Mouse (Mus musculus) frontal cortex, postnatal 14 days (tissue): Measurements from ENCODE around the gene U90926.
"Not testable (repeated sequence)": the region's sequence is repeated elsewhere in the genome, so short reads cannot be mapped to it uniquely, and the experiment has no call there.

ENCODE experiments used
- DNase-seq, 2 experiments: peaks; one replicate each; pipeline ENCODE4 v3.0.0; 2022; ENCODE audit warnings: low spot score in 2 of 2

The U90926 gene

DNA sequence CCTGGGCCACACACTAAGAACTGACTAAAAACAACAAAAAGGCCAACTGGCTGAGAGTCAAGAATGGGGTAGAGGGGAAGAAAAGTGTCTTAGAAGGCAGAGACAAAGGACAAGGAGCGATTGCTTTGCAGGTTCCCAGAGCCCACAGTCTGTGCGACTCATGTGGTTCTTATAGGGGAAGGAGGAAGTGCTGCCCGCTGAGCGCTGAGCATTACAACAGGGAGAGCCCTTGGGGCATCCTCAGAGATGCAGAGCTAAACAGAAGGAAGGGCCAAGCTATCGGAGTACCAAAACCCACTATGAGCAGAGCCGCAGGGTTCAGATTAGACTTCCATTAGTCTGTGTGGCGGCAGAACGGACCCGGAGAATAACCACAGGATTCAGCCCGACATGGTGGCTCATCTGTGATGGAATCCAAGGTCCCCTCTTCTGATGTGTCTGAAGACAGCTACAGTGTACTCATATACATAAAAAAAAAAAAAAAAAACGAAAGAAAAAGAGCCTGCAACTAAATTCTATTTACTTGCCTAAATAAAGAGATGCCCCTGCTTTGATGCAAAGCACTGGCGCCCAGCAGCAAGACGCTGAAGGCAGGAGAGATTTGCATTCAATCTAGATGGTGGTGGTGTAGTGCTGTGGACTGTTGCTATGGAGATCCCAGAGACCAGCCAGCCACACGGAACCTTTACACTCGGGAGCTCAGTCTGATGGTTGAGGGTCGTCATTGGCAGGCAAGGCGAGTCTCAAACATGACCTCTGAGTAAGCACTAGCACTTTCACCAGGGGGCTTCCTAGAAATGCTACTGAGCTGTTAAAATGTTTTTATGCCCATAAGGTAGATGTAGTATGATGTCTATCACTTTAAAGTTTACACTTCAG is 3.9 kb upstream of the U90926 start:
- no peak for DNase-seq

DNA sequence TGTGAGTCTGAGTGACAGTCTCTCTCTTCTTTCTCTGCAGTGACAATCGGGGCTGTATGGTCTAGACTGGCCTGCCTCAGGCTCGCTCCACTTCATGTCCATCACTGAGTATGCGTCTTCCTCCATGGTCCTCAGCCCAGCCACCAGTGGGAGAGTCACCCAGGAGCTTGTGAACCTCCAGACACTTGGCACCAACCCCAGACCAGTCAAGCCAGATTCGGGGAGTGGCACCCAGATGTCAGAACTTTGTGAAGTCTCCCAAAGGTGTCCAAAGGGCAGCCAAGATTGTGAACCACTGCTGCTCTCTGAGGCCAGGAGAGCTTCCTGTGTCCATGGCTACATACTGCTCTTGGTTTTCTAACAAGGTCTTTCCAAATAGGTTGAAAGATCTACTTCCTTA is 3.0 kb downstream of the U90926 start:
- no peak for DNase-seq

DNA sequence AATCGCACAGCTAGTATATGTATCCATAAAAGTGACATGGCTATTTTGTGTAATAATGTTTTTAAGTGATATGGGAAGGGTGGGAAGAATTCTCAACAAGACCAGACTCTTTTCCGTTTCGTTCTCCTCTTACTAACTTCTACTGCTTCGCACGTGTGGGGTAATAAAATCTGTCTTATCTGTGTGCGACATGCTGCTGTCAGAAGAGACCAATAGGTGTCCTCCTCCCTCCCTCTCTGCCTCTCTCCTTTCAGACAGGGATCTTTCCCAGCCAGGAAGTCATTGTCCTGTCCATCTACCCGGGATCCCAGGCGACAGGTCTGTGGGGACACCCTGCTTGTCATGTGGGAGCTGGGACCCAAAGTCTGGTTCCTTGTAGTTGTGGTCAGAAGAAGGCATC is 5.0 kb downstream of the U90926 start:
- DNase-seq: no peak

DNA sequence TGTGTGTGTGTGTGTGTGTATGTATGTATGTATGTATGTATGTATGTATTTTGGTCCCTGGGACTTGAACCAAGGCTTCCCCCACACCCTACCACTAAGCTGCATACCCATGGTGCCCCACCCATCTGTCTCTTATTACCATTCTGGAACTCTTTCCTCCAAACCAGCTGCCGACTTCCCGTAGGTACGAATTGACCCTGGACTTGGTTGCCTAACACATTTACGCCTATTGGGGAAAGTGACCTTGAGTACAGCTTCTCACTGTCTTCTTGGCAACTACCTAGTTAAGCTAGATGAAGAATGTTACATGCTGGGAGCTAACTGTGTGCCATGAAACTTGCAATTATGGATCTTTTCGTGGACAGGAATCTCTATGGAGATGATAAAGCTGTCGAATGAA is 9.1 kb downstream of the U90926 start:
- no peak for DNase-seq

DNA sequence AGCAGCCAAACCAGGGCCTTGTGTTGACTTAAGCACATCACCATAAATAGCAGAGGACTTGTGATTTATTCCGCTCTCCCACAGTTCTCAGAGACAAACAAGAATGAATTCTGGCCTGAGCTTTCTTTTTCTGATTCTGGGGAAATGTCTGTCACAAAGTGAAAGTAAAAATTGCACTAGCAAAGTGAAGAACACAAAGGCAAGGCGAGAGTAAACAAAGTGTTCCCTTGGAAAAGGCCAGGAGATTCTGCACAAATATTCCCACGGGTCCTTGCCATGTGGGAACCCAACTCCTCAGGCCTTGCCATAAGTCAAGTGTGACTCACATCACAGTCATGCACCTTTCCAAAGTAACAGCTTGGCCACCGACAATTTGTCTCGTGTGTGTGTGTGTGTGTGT is 9.5 kb downstream of the U90926 start:
- DNase-seq: no peak

DNA sequence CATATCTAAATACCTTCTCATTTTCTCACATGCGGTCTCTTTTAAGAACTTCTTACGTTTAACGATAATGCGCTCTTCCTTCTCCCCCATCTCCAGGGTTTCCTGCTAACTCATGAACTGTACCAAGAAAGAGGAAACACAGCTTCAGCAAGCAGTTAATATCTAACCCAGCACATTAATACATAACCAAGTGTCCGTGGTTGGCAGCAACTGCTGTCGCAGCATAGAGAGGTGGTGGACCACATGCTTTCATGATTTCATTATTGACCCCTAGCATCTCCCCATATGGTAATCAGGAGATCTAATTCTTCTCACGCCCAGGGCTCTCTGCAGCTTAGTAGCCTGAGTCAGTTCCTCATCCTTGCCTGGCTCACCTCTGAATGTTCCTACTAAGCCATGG is 10.0 kb downstream of the U90926 start:
- DNase-seq: no peak

DNA sequence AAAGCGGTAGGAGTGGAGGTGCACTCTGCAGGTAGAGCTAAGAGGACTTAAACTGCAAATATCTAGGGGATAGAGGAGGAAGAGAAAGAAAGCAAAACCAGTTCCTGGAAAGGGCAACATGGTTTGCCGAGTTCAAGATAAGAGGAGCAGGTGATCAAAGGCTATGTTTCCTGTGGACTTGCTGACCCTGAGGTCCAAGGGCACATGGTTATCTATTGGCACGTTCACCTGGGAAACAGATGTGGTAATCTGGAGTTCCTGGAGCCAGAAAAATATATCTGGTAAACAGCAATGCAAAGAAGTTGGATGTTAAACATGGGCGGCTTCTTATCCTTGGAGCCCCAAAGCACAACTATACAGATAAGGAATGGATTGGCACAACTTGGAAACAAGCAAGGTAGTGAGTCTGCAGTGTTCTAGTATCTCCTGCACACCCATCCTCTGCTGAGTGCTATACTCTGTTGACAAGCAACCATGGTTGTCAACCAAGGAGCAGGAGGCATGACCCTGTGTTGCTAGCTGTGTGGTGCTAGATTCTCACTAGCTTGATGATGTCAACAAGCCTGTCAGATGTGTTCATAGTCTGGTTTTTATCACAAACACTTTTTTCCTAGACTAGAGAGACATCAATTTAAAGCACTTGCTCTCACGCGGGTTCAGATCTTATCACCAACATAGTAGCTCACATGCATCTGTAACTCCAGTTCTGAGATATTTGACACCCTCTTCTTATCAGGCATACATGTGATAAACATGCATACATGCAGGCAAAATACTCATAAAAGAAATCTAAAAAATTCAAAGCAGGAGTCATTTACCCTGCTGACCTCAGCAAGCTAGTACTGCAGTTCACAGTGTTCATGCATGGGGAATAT is 10.8 kb downstream of the U90926 start:
- no peak for DNase-seq

DNA sequence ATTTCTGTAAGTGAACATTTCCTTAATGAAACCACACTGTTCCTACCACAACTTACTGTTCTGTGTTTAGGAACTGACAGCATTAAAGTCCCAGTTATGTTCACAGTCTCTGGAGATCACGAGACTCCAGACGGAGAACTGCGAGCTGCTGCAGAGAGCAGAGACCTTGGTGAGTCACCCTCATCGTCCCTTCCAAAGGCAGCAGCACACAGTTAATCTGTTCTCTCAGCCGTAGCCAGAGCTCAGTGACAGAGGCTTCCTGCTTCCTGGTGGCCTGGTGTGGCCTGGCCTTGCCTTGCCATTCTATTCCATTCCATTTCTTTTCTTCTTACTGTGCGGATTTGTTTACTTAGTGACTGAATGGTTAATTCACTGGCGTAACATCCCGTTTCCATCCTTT is 16.9 kb downstream of the U90926 start:
- DNase-seq: no peak

DNA sequence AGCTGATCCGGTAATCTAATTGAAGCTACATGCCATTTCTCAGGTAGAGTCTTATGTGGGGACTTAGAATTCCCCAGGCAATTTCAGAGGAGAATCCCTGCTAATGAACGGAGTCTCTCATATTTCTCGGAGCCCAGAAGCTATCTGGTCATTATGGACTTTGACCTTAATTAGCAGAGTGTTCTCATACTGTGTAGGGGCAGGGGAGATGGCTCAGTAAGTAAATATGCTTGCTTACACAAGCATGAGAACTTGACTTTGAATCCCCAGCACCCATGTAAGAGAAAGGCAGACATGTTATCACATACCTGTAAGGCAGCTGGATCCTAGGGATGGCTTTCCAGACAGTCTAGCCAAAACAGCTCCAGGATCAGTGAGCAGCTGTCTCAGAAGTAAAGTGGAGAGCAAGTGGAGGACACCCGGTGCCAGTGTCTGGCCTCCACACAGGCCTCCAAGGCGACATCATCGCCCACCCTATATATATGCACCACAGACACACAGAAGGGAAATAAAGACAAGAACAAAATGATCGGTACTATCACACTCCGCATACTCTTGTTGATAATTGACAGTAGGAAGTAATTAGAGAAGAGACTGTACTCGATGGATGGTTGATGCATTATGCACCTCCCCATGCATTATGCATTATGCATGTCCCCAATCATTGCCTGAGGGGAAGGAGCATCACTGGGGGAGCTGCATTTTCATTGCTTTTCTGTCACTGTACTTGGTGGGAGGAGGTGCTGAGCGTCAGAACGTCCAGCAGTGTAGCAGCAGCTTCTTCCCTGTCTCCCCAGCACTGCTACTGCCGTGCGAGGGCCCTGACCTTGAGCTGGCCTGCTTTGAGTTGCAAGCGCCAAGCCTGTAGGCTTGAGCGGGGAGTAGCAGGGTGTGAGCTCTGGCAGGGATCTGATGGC is 18.1 kb downstream of the U90926 start:
- no peak for DNase-seq

DNA sequence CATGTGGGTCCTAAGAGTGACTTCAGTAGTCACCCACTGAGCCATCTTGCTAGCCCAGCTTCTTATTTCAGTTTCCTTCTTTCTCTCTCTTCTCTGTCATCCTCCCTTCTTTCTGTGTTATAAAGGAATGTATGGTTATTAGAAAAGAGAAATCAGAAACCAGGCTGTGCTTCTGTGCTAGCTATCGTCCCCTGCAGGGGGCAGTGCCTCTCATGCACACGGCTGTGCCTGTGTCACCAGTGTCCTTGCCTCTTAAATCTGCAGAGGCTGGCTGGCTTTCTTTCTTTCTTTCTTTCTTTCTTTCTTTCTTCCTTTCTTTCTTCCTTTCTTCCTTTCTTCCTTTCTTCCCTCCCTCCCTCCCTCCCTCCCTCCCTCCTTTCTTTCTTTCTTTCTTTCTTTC is 19.5 kb downstream of the U90926 start:
- not testable (repeated sequence) for DNase-seq

DNA sequence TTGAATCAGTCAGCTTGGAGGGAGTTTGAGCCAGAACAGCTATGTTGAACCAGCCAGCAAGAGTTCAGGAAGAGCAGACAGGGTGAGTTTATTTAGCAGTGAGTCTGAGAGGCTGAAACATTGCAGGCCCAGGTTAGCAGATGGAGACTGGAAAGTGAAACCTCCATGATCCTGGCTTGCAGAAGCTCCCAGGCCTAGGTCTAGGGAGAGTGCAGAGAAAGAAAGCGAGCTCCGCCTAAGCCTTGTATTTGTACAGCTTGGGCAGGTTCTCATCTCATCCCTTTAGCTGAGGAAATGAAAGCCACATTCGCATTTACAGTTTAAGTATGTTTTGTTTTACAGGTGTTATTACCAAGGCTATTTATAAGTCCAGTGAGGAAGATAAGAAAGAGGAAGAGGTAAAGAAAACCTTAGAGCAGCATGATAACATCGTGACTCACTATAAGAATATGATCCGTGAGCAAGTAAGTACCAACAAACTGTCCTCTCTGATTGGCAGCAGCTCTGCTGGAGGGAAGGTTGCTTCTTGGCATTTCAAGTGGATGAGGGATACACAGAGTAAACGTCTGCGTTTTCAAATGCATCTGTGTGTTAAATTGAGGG is 26.2 kb downstream of the U90926 start:
- DNase-seq: no peak

DNA sequence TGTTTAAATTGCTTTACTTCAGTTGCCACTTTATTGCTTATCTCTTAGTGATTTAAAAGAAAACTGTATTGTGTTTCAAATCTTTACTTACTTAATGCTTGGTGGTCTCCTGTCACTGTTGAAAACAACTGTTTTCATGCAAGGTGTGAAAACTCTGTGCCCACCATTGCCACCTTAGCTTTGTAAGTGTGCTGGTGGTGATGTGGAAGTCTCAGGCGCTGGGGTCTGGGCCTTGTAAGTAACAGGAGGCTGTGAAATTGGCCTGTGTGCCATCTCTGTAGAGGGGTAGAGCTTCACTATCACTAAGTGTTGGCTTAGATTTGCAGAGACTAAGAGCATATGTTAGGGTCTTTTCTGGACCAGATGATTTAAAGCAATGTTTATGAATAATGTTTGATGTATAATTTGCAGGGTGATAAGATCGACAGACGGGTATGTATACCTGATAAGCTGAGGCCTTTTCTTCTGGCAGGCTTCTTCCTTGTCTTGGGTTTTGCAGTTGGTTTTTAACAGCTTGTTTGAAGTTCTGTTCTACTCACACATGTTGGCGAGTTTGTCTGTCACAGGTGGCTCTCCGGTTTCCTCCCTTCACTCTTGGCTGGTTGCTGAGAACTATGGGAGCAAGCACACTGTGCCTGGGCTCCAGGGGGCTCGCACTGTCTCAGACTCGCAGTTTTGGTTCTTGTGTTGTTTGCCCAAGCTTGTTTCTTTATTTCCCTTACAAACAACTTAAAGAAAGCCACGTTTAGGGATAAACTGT is 32.0 kb downstream of the U90926 start:
- DNase-seq: no peak

DNA sequence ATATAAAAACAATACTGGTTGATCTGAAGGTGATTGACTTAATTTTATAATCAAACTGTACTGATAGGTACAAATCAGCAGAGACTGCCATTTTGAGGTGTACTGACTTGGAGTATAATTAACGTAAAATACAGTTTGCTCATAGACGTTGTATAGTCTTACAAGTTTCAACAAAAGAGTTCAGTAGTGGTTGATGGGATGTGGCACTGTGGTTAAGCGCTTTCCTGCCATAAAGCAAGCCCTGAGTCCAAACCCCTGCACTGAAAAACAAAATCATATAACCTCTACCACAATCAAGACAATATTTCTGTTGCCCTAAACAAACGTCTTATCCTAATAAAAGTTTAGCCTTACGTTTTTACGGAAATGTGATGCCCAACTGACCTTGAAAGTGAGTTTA is 49.2 kb downstream of the U90926 start:
- no peak for DNase-seq
